Mouse (Mus musculus): ENCODE results near the gene Kdelc1.

Kdelc1 gene

DNA sequence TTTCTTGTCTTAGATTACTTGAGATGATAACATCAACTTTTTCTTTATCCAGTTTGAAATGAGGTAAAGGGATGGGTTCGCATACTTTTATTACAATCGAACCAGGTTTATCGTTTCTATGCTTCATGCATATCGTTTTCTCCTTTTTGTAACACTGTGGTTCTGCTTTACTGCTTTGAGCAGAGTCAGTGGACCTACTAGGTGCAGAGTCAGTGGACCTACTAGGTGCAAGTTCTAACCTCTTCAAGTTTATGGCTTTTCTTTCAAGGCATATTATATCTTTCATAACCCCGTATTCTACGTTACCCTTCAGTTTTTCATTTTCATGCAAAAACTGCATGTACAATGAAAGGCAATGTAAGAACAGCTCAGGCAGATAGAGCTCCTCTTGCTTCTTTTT, 55.2 kb downstream of the Kdelc1 start:
- no peak for DNase-seq (ENCODE audit: low read depth)

DNA sequence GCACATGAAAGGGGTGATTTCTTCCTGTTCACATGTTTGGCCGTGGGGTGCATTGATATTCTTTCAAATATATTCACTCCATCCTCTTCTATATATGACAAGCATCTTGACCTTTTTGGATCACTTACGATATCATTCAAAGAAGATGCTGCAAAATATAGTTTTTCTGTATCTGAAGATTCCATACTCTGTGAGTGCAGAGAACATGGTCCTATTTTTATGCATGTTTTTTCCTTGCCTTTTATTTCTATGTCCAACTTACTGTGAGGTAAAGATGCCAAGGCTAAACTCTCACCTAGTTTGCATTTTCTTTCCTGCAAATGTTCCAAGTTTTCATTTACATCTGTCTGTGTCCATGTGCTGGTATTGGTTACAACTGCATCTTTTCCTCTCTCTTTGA, 56.8 kb downstream of the Kdelc1 start, which contains the start of gene Gm8251:
TSS of gene Gm8251 (minus strand) at position 101 of the 400 bp plus-strand sequence.
- no peak for DNase-seq (ENCODE audit: low read depth)

DNA sequence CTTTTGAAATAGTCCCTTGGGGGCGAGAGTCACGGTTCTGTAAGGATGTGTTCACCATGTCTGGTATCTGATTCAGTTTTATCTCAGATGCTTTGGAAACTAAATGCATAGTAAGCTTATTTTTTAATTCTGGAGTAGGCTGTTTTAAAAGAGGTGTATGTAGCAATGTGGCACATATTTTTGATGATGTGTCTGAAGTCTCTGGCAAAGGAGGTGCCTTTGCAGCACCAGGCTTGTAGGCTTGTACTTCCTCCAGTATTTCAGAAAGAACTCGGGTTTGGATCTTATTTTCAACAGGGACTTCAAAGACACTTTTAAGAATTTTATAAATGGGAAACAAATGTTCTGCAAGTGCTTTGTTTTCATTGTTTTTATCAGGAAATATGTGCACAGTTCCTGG, 60.8 kb downstream of the Kdelc1 start:
- DNase-seq (ENCODE audit: low read depth) = no peak
